In the genomic region with DNA sequence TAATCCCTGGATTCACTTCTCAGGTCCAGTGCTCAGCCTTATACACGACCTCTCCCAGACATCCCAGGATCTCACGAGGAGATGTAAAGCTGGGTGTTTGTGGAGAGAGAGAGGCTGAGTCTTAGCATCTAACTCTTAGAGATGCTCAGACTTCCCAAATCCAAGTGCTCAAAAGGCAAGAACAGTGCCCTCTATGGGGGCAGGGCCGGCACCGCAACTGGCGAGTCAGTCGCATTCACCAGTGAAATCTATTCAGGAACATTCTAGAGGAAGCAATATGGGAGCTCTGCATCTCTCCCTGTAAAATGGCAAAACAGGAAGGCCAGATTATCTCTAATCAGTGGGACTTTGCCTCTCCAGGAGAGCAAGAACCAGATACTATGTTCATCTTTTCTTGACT, we compare ENCODE assay signal across 19 mouse cellular contexts.
DNase-seq lines count a peak whose midpoint lies in the region; ATAC-seq and TF ChIP-seq lines count a peak whose summit lies in the region.
"Had no signal": no experiment of that assay in that cellular context is flagged by ENCODE, and none has a peak within 500 bp of the region (broad histone marks: within the 10 kb centered on the region; RNA-seq: fewer than 3 reads in every experiment).

No protein-coding gene starts in this region.

- H3K9ac ChIP-seq in kidney, postnatal 0 days (ENCODE audit: low read depth, low read length), result no peak overlapping the region
- H3K9ac ChIP-seq in kidney, embryonic 15.5 days, result no peak overlapping the region
- no peak overlapping the region for H3K9ac ChIP-seq in neural tube, embryonic 11.5 days (ENCODE audit: low read length)
- H3K9ac ChIP-seq in ES-E14 (ENCODE audit: insufficient read depth, low read depth, low read length, poor library complexity, severe bottlenecking), result no peak overlapping the region
- H3K9ac ChIP-seq: limb, embryonic 15.5 days; lung, embryonic 15.5 days; neural tube, embryonic 13.5 days had no signal

- H3K4me1 ChIP-seq in kidney, postnatal 0 days (replicated peaks; ENCODE audit: insufficient read depth, low read length), result no peaks in the 10 kb centered on the region
- H3K4me1 ChIP-seq in kidney, embryonic 15.5 days, result no peaks in the 10 kb centered on the region
- no peaks in the 10 kb centered on the region for H3K4me1 ChIP-seq in neural tube, embryonic 11.5 days (ENCODE audit: control insufficient read depth, insufficient read depth, low read length)
- H3K4me1 ChIP-seq in ES-E14 (ENCODE audit: control insufficient read depth in 2 of 2, insufficient read depth in 2 of 2, low read length in 2 of 2, poor library complexity in 1 of 2), result peaks cover 2 to 4% of the 10 kb centered on the region in 2 experiments; a peak in 2 of 4 replicates
- H3K4me1 ChIP-seq: limb, embryonic 15.5 days; lung, embryonic 15.5 days; neural tube, embryonic 13.5 days had no signal

- H3K4me2 ChIP-seq in kidney, postnatal 0 days (ENCODE audit: low read length), result no peak overlapping the region
- no peak overlapping the region for H3K4me2 ChIP-seq in kidney, embryonic 15.5 days
- no peak overlapping the region for H3K4me2 ChIP-seq in neural tube, embryonic 11.5 days (ENCODE audit: low read depth)
- H3K4me2 ChIP-seq: limb, embryonic 15.5 days; lung, embryonic 15.5 days; neural tube, embryonic 13.5 days had no signal

- WGBS in kidney, postnatal 0 days, result 90% methylated on average over 6 of the region's 6 CpGs
- WGBS in kidney, embryonic 15.5 days, result 93% methylated on average over 6 of the region's 6 CpGs
- WGBS in neural tube, embryonic 11.5 days, result 91% methylated on average over 6 of the region's 6 CpGs

- no peak for DNase-seq in kidney, postnatal 0 days (ENCODE audit: low spot score)
- DNase-seq in neural tube, embryonic 11.5 days (ENCODE audit: low spot score), result peak; percentile 12
- DNase-seq in neural tube, embryonic 10.5 days (ENCODE audit: extremely low spot score, low spot score), result no peak
- peak; percentile 31 for DNase-seq in ES-E14 (ENCODE audit: low read depth, low spot score)
- DNase-seq in brain, embryonic 14.5 days (ENCODE audit: low read depth), result no peak
- no peak for DNase-seq in embryo, embryonic 10 days (ENCODE audit: low spot score)
- DNase-seq in retina, embryonic 14.5 days (ENCODE audit: low spot score), result no peak
- DNase-seq: adrenal gland, postnatal 10 days; cerebellum, adult 11 months; gastrocnemius, postnatal 10 days; heart, adult 18-20 months; heart, postnatal 4 days; kidney, adult 9 months; lung, postnatal 4 days; spleen, adult 18-20 months had no signal

- ATAC-seq in kidney, postnatal 0 days (replicated peaks; ENCODE audit: low FRiP score, low read depth), result no peak
- ATAC-seq in kidney, embryonic 15.5 days (replicated peaks; ENCODE audit: low FRiP score), result no peak
- ATAC-seq in neural tube, embryonic 11.5 days (ENCODE audit: insufficient read depth, low FRiP score, low TSS enrichment), result no peak

- in situ Hi-C loops in ES-E14 (cut with MboI; ENCODE audit: low sequenced_read_pairs in 2 of 2, unreplicated experiment in 2 of 2), result no loop called here

- no peaks in the 10 kb centered on the region for H3K27me3 ChIP-seq in kidney, postnatal 0 days (ENCODE audit: insufficient read depth, low read length)
- H3K27me3 ChIP-seq in kidney, embryonic 15.5 days, result no peaks in the 10 kb centered on the region
- no peaks in the 10 kb centered on the region for H3K27me3 ChIP-seq in neural tube, embryonic 11.5 days (ENCODE audit: control insufficient read depth, insufficient read depth, low read length)
- H3K27me3 ChIP-seq: limb, embryonic 15.5 days; lung, embryonic 15.5 days; neural tube, embryonic 13.5 days had no signal

- no peak overlapping the region for H3K27ac ChIP-seq in kidney, postnatal 0 days
- no peak overlapping the region for H3K27ac ChIP-seq in kidney, embryonic 15.5 days
- no peak overlapping the region for H3K27ac ChIP-seq in neural tube, embryonic 11.5 days (ENCODE audit: low read depth, low read length)
- no peak overlapping the region for H3K27ac ChIP-seq in ES-E14 (ENCODE audit: insufficient read depth, low read depth, low read length, poor library complexity, severe bottlenecking)
- H3K27ac ChIP-seq: limb, embryonic 15.5 days; lung, embryonic 15.5 days; neural tube, embryonic 13.5 days had no signal

- no peak overlapping the region for H3K4me3 ChIP-seq in kidney, postnatal 0 days (replicated peaks; ENCODE audit: low read depth, low read length)
- H3K4me3 ChIP-seq in kidney, embryonic 15.5 days (replicated peaks), result no peak overlapping the region
- no peak overlapping the region for H3K4me3 ChIP-seq in neural tube, embryonic 11.5 days (ENCODE audit: low read depth, low read length)
- H3K4me3 ChIP-seq in ES-E14 (ENCODE audit: insufficient read depth in 1 of 2, low read depth in 1 of 2, low read length in 2 of 2, poor library complexity in 1 of 2, severe bottlenecking in 1 of 2), result no peak overlapping the region
- H3K4me3 ChIP-seq: limb, embryonic 15.5 days; lung, embryonic 15.5 days; neural tube, embryonic 13.5 days had no signal

- H3K9me3 ChIP-seq in kidney, postnatal 0 days (replicated peaks; ENCODE audit: low read length), result no peaks in the 10 kb centered on the region
- H3K9me3 ChIP-seq in kidney, embryonic 15.5 days (replicated peaks), result no peaks in the 10 kb centered on the region
- H3K9me3 ChIP-seq in neural tube, embryonic 11.5 days (ENCODE audit: control insufficient read depth, low read length), result no peaks in the 10 kb centered on the region
- no peaks in the 10 kb centered on the region for H3K9me3 ChIP-seq in ES-E14 (ENCODE audit: control insufficient read depth, insufficient read depth, low read depth, low read length)
- H3K9me3 ChIP-seq: limb, embryonic 15.5 days; lung, embryonic 15.5 days; neural tube, embryonic 13.5 days had no signal

- no peak for TF ChIP-seq POLR2A in brain, embryonic 14.5 days (IDR thresholded peaks at IDR 0.05; ENCODE audit: borderline replicate concordance, extremely low read depth, insufficient read depth, insufficient read length, poor library complexity, severe bottlenecking)

- H3K36me3 ChIP-seq in kidney, postnatal 0 days (ENCODE audit: insufficient read depth, low read length), result no peaks in the 10 kb centered on the region
- no peaks in the 10 kb centered on the region for H3K36me3 ChIP-seq in kidney, embryonic 15.5 days
- no peaks in the 10 kb centered on the region for H3K36me3 ChIP-seq in neural tube, embryonic 11.5 days (ENCODE audit: control insufficient read depth, insufficient read depth, low read length)
- H3K36me3 ChIP-seq in ES-E14 (ENCODE audit: control insufficient read depth, insufficient read depth, low read length, poor library complexity, severe bottlenecking), result no peaks in the 10 kb centered on the region
- H3K36me3 ChIP-seq: limb, embryonic 15.5 days; lung, embryonic 15.5 days; neural tube, embryonic 13.5 days had no signal

- peak; percentile 36; the same call in 1 of the 2 replicates for TF ChIP-seq CTCF in kidney, postnatal 0 days (IDR thresholded peaks at IDR 0.05; ENCODE audit: low read depth)
- TF ChIP-seq CTCF in brain, embryonic 14.5 days (IDR thresholded peaks at IDR 0.05; ENCODE audit: borderline replicate concordance, extremely low read depth, insufficient read depth, insufficient read length), result peak; percentile 42; the same call in 1 of the 2 replicates

TF ChIP-seq in ES-E14, 5 proteins besides CTCF, POLR2A, EP300 and RAD21:
- TF ChIP-seq HCFC1 (IDR thresholded peaks at IDR 0.05; ENCODE audit: borderline replicate concordance, insufficient read depth, low read length) (no peak), ZC3H11A (IDR thresholded peaks at IDR 0.05; ENCODE audit: borderline replicate concordance, low read depth, low read length) (no peak), MAFK (IDR thresholded peaks at IDR 0.05; ENCODE audit: insufficient read depth, low read depth, low read length) (no peak), CHD2 (IDR thresholded peaks at IDR 0.05; ENCODE audit: low read depth, low read length) (no peak), ZNF384 (IDR thresholded peaks at IDR 0.05; ENCODE audit: low read depth, low read length) (no peak)

Comparison
In these comparisons a context has a peak if more than half of its experiments do, and no peak if none do; other contexts are left out.
1. DNase-seq: peak in neural tube, embryonic 11.5 days (single experiment) and ES-E14 (single experiment); none in kidney, postnatal 0 days (single experiment), neural tube, embryonic 10.5 days (single experiment), brain, embryonic 14.5 days (single experiment), embryo, embryonic 10 days (single experiment) and retina, embryonic 14.5 days (single experiment).